Mouse (Mus musculus) heart, embryonic 15.5 days (tissue): ENCODE measurements at regions not wholly inside any gene's neighbourhood (a gene's known extent, or its start where the extent isn't known, plus 50 kb on each side); places are given as distances from the start of the nearest gene placed in this dataset.

Experiments used
- ATAC-seq: fragments of 200-750 bp; cut with Nextera tagmentation; replicated peaks from 2 replicates; pipeline ENCODE4 v1.8.0; 2017; ENCODE audit warnings: low read depth, moderate TSS enrichment; ENCODE audit not compliant: insufficient number of reproducible peaks, insufficient read depth, low FRiP score
- H3K27ac ChIP-seq: fragments of 300-500 bp; sonication (generic); 2 replicates; pipeline ENCODE4 v1.5.1; 2015; ENCODE audit warnings: mild to moderate bottlenecking, inconsistent platforms
- H3K27me3 ChIP-seq: fragments of 300-500 bp; sonication (generic); 2 replicates; pipeline ENCODE4 v1.6.1; 2015; ENCODE audit warnings: inconsistent platforms
- H3K36me3 ChIP-seq: fragments of 300-500 bp; sonication (generic); 2 replicates; pipeline ENCODE4 v1.6.1; 2015; ENCODE audit warnings: mild to moderate bottlenecking, inconsistent platforms
- H3K4me1 ChIP-seq: fragments of 300-500 bp; sonication (generic); replicated peaks from 2 replicates; pipeline ENCODE4 v1.6.1; 2015; ENCODE audit warnings: inconsistent platforms
- H3K4me2 ChIP-seq: fragments of 300-500 bp; sonication (generic); 2 replicates; pipeline ENCODE4 v1.6.1; 2015; ENCODE audit warnings: inconsistent platforms, mild to moderate bottlenecking, moderate library complexity
- H3K4me3 ChIP-seq: fragments of 300-500 bp; sonication (generic); 2 replicates; pipeline ENCODE4 v1.5.1; 2015; ENCODE audit warnings: mild to moderate bottlenecking, inconsistent platforms
- H3K9ac ChIP-seq: fragments of 300-500 bp; sonication (generic); 2 replicates; pipeline ENCODE4 v1.6.1; 2015; ENCODE audit warnings: mild to moderate bottlenecking, inconsistent platforms
- H3K9me3 ChIP-seq: fragments of 300-500 bp; sonication (generic); replicated peaks from 2 replicates; pipeline ENCODE4 v1.6.1; 2016; ENCODE audit warnings: inconsistent platforms
- WGBS: fragments of 180-500 bp; shearing (Covaris S2); methylation state at CpG from one replicate; pipeline ENCODE4 v1.1.7; 2015; ENCODE audit warnings: mixed read lengths; 5-methylcytosine and 5-hydroxymethylcytosine counted together

DNA sequence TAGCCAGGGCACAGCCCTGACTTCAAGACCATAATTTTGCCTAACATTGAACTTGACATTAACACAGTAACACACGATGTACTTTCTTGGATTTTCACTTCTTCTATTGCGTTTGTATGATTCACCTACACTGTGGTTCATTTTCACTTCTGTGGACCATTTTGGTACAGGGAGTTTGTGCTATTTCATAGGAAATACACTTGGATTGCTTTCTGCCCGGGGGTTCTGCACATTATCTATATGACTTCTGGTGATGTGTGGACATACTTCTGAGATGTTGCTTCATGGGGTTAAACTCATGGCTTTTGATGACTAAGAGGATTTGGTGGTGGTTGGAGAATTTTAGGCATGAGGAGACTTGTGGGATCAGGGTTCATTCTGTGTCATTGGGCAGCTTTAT lies 640.4 kb upstream of the Gm19410 start:
- 88% methylated on average over 3 of the region's 3 CpGs for whole genome bisulfite sequencing

GRCm38 (mm10) chr8:35132281-35132680 lies 633.3 kb upstream of the Gm19410 start:
- Histone ChIP-seq H3K27me3 (no peaks in the 10 kb centered on the region), H3K27ac (no peak overlapping the region), H3K36me3 (no peaks in the 10 kb centered on the region), H3K9ac (no peak overlapping the region), H3K9me3 (no peaks in the 10 kb centered on the region), H3K4me1 (peaks cover 9% of the 10 kb centered on the region), H3K4me3 (no peak overlapping the region), H3K4me2 (no peak overlapping the region)
- 82% methylated on average over 1 of the region's 1 CpGs for WGBS
- no peak for ATAC-seq

More for the DNA sequence above, 640.4 kb upstream of the Gm19410 start:
- no peak overlapping the region for H3K9ac ChIP-seq
- no peak overlapping the region for H3K4me2 ChIP-seq
- H3K4me1 ChIP-seq = peaks cover 14% of the 10 kb centered on the region
- no peak overlapping the region for H3K27ac ChIP-seq
- no peak for ATAC-seq
- H3K4me3 ChIP-seq = no peak overlapping the region
- no peaks in the 10 kb centered on the region for H3K27me3 ChIP-seq
- no peaks in the 10 kb centered on the region for H3K9me3 ChIP-seq
- H3K36me3 ChIP-seq = no peaks in the 10 kb centered on the region

GRCm38 (mm10) chr8:35135630-35136029 lies 630.0 kb upstream of the Gm19410 start:
- 80% methylated on average over 7 of the region's 7 CpGs for WGBS
- no peaks in the 10 kb centered on the region for H3K27me3 ChIP-seq
- no peak for ATAC-seq

GRCm38 (mm10) chr8:35136643-35137042 lies 628.9 kb upstream of the Gm19410 start:
- WGBS = 88% methylated on average over 3 of the region's 3 CpGs
- no peak overlapping the region for H3K9ac ChIP-seq

More at GRCm38 (mm10) chr8:35135630-35136029, 630.0 kb upstream of the Gm19410 start:
- H3K27ac ChIP-seq = no peak overlapping the region
- no peak overlapping the region for H3K9ac ChIP-seq
- H3K4me3 ChIP-seq = no peak overlapping the region
- H3K9me3 ChIP-seq = no peaks in the 10 kb centered on the region
- H3K4me2 ChIP-seq = no peak overlapping the region
- no peaks in the 10 kb centered on the region for H3K36me3 ChIP-seq
- peaks cover 5% of the 10 kb centered on the region for H3K4me1 ChIP-seq

GRCm38 (mm10) chr8:35140775-35141174 lies 624.8 kb upstream of the Gm19410 start:
- H3K4me1 ChIP-seq = peaks cover 30% of the 10 kb centered on the region
- H3K9me3 ChIP-seq = no peaks in the 10 kb centered on the region
- H3K9ac ChIP-seq = no peak overlapping the region
- no peaks in the 10 kb centered on the region for H3K27me3 ChIP-seq
- WGBS = 54% methylated on average over 1 of the region's 1 CpGs
- H3K27ac ChIP-seq = no peak overlapping the region
- no peaks in the 10 kb centered on the region for H3K36me3 ChIP-seq
- no peak for ATAC-seq
- H3K4me3 ChIP-seq = no peak overlapping the region
- H3K4me2 ChIP-seq = no peak overlapping the region

More at GRCm38 (mm10) chr8:35136643-35137042, 628.9 kb upstream of the Gm19410 start:
- no peak overlapping the region for H3K4me2 ChIP-seq
- H3K27me3 ChIP-seq = no peaks in the 10 kb centered on the region
- no peak overlapping the region for H3K27ac ChIP-seq
- H3K9me3 ChIP-seq = no peaks in the 10 kb centered on the region
- no peak overlapping the region for H3K4me3 ChIP-seq
- no peaks in the 10 kb centered on the region for H3K36me3 ChIP-seq
- H3K4me1 ChIP-seq = no peaks in the 10 kb centered on the region
- no peak for ATAC-seq

GRCm38 (mm10) chr8:35143018-35143656 lies 622.5 kb upstream of the Gm19410 start:
- ATAC-seq = no peak; the same call in 1 of the 2 replicates
- WGBS = 17% methylated on average over 8 of the region's 8 CpGs
- Histone ChIP-seq H3K4me3 (no peak overlapping the region), H3K9ac (no peak overlapping the region), H3K9me3 (no peaks in the 10 kb centered on the region), H3K27me3 (no peaks in the 10 kb centered on the region), H3K27ac (peak overlapping the region; percentile 73), H3K36me3 (no peaks in the 10 kb centered on the region), H3K4me2 (peak overlapping the region; percentile 43), H3K4me1 (peaks cover 30% of the 10 kb centered on the region)

DNA sequence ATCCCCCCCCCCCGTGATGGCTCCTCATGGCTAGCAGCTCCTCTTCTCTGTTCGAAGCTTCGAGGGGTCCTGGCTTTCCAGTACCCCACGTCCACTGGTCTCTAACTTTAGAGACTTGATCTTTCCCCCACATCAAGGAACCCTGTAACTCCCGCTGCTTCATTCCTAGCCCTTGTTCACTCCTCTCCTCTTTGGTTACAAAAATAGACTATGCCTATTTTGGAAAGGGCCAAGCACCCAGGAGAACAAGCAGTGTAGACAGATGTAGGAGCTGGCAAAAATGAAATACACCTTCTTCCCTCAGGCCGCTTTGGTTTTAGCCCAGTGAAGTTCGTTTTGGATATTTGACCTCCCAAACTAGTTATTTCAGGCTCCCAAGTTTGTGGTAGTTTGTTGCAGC lies 621.9 kb upstream of the Gm19410 start:
- no peaks in the 10 kb centered on the region for H3K27me3 ChIP-seq
- H3K4me1 ChIP-seq = peaks cover 30% of the 10 kb centered on the region
- peak overlapping the region; percentile 43 for H3K4me2 ChIP-seq
- peak overlapping the region; percentile 73 for H3K27ac ChIP-seq
- WGBS = 30% methylated on average over 7 of the region's 7 CpGs
- H3K9me3 ChIP-seq = no peaks in the 10 kb centered on the region
- H3K4me3 ChIP-seq = no peak overlapping the region
- H3K36me3 ChIP-seq = no peaks in the 10 kb centered on the region
- no peak overlapping the region for H3K9ac ChIP-seq
- no peak for ATAC-seq

- H3K4me3 ChIP-seq = no peak overlapping the region
- no peaks in the 10 kb centered on the region for H3K36me3 ChIP-seq
- ATAC-seq = peak; percentile 28; the same call in 1 of the 2 replicates
- H3K4me1 ChIP-seq = peaks cover 30% of the 10 kb centered on the region
- peak overlapping the region; percentile 73 for H3K27ac ChIP-seq
- 31% methylated on average over 4 of the region's 4 CpGs for WGBS
- H3K27me3 ChIP-seq = no peaks in the 10 kb centered on the region
- no peak overlapping the region for H3K4me2 ChIP-seq
- H3K9me3 ChIP-seq = no peaks in the 10 kb centered on the region
- H3K9ac ChIP-seq = no peak overlapping the region
These were observed 621.2 kb upstream of the Gm19410 start for GRCm38 (mm10) chr8:35144401-35144800.

DNA sequence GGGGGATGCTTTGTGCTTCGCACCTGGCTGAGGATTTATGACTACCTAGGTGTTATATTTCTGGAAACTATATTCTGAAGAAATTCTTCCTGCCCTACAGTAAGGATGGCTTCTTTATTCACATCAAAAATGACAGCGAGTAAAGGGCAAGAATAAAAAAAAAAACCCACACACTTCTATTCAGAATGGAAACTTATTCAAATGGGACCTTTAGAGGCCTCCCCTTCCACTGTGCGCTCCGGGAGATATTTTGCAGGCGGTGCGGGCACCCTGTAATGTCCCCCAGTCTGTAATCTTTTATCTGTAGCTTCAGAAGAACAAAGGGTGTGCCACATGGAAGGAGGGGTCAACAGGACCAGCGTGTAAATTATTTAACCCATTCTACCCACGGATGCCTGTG lies 618.1 kb upstream of the Gm19410 start:
- ATAC-seq = no peak
- H3K9ac ChIP-seq = no peak overlapping the region
- no peak overlapping the region for H3K27ac ChIP-seq
- WGBS = 85% methylated on average over 8 of the region's 8 CpGs
- peaks cover 24% of the 10 kb centered on the region for H3K4me1 ChIP-seq
- no peak overlapping the region for H3K4me2 ChIP-seq
- H3K9me3 ChIP-seq = no peaks in the 10 kb centered on the region
- no peak overlapping the region for H3K4me3 ChIP-seq
- no peaks in the 10 kb centered on the region for H3K27me3 ChIP-seq
- H3K36me3 ChIP-seq = no peaks in the 10 kb centered on the region

- Histone ChIP-seq H3K9ac (no peak overlapping the region), H3K4me2 (no peak overlapping the region), H3K27ac (no peak overlapping the region), H3K4me3 (no peak overlapping the region), H3K27me3 (no peaks in the 10 kb centered on the region), H3K36me3 (no peaks in the 10 kb centered on the region), H3K4me1 (peaks cover 19% of the 10 kb centered on the region), H3K9me3 (no peaks in the 10 kb centered on the region)
- 93% methylated on average over 8 of the region's 8 CpGs for WGBS
- no peak for ATAC-seq
These were observed 617.6 kb upstream of the Gm19410 start for GRCm38 (mm10) chr8:35147967-35148366.

DNA sequence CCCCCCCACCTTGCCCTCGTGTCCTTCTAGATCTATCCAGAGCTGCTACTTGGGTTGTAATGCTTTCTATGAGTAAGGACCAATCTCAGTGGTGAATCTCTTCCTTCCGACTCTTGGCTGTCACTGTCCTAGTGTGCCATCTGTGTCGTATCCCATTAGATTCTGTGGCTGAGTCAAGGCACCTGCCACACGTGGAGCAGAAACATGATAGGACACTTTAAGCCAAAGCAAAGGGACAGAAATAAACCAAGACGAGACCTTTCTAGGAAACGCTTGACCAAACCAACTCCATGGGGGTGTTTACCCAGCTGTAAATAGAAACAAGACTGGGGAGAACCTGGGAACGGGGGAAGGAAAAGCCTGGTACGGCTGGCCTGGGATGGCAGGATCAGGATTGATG lies 613.0 kb upstream of the Gm19410 start:
- H3K9me3 ChIP-seq = no peaks in the 10 kb centered on the region
- 46% methylated on average over 8 of the region's 8 CpGs for WGBS
- H3K9ac ChIP-seq = no peak overlapping the region
- no peaks in the 10 kb centered on the region for H3K4me1 ChIP-seq
- H3K4me2 ChIP-seq = no peak overlapping the region
- H3K36me3 ChIP-seq = no peaks in the 10 kb centered on the region
- H3K27ac ChIP-seq = no peak overlapping the region
- no peak overlapping the region for H3K4me3 ChIP-seq
- no peak for ATAC-seq
- no peaks in the 10 kb centered on the region for H3K27me3 ChIP-seq

DNA sequence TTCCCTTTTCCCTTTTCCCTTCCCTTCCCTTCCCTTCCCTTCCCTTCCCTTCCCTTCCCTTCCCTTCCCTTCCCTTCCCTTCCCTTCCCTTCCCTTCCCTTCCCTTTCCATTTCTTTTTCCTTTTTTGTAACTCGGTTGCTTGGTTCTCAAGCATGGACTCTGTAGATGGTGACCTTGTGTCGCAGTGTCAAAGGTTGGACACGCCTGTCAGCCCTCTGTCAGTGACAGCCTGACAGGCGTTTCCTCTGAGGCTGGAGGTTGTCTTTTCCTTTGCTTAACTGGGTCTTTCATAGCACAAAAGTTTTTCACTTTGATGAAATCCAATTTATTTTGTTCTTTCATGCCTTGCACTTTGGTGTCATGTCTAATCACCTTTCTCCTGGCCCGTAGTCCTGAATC lies 609.3 kb upstream of the Gm19410 start:
- H3K4me3 ChIP-seq = no peak overlapping the region
- no peak overlapping the region for H3K27ac ChIP-seq
- H3K9me3 ChIP-seq = no peaks in the 10 kb centered on the region
- no peaks in the 10 kb centered on the region for H3K4me1 ChIP-seq
- H3K36me3 ChIP-seq = no peaks in the 10 kb centered on the region
- H3K4me2 ChIP-seq = no peak overlapping the region
- H3K9ac ChIP-seq = no peak overlapping the region
- no peaks in the 10 kb centered on the region for H3K27me3 ChIP-seq
- ATAC-seq = no peak
- WGBS = 57% methylated on average over 5 of the region's 5 CpGs
